Mouse (Mus musculus) CH12.LX (cell line): ENCODE data around the gene Zc3h10. TPM values are rescaled to one million over a fixed set of nuclear protein-coding genes. Genes with fewer than 3 reads are reported as not detected.
A peak's percentile ranks its signal among the peaks of the same experiment; 100 is the strongest.

Source experiments
- DNase-seq: peaks from one replicate; pipeline ENCODE4 v3.0.0-alpha.2; 2013; ENCODE audit errors: extremely low read depth
- H3K27ac ChIP-seq: 2 replicates; pipeline ENCODE4 v1.5.1; 2012; ENCODE audit warnings: low read depth, mild to moderate bottlenecking, control low read depth, moderate library complexity; ENCODE audit not compliant: insufficient read depth
- H3K27me3 ChIP-seq: replicated peaks from 2 replicates; pipeline ENCODE3; 2012; ENCODE audit warnings: inconsistent platforms
- H3K36me3 ChIP-seq, 2 experiments: replicated peaks in 1 of 2; 2 replicates each; pipeline versions ENCODE3 to v1.6.1; 2012; ENCODE audit warnings: inconsistent platforms in 1 of 2, low read length in 1 of 2, mild to moderate bottlenecking in 1 of 2, mixed read lengths in 1 of 2, moderate library complexity in 1 of 2; ENCODE audit not compliant: control insufficient read depth in 1 of 2, insufficient read depth in 1 of 2
- H3K4me1 ChIP-seq, 2 experiments: 2 replicates each; pipeline ENCODE4 v1.6.1; 2012; ENCODE audit warnings: inconsistent platforms in 1 of 2, moderate library complexity in 1 of 2; ENCODE audit not compliant: insufficient read depth in 2 of 2, control insufficient read depth in 1 of 2
- H3K4me2 ChIP-seq: 2 replicates; pipeline ENCODE4 v1.6.1; 2012; ENCODE audit warnings: low read depth, mild to moderate bottlenecking, control low read depth; ENCODE audit not compliant: poor library complexity, insufficient read depth, severe bottlenecking
- H3K4me3 ChIP-seq, 3 experiments: fragments of 150-350 bp in 1 of 3; sonication (generic) in 1 of 3; replicated peaks in 1 of 3; 2 replicates each; pipeline versions ENCODE3 to v1.5.1; 2011 to 2012; ENCODE audit warnings: low read depth in 2 of 3, low read length in 2 of 3, mild to moderate bottlenecking in 2 of 3, moderate library complexity in 2 of 3, control low read depth in 1 of 3, improper control_type of control experiment in 1 of 3, inconsistent platforms in 1 of 3, mixed read lengths in 1 of 3; ENCODE audit not compliant: poor library complexity in 1 of 3
- H3K79me2 ChIP-seq: replicated peaks from 2 replicates; pipeline ENCODE4 v1.6.1; 2012; ENCODE audit warnings: mild to moderate bottlenecking, moderate library complexity; ENCODE audit not compliant: control insufficient read depth, poor library complexity, insufficient read depth, severe bottlenecking; ENCODE audit errors: extremely low read depth
- H3K9ac ChIP-seq: 2 replicates; pipeline ENCODE4 v1.6.1; 2012; ENCODE audit warnings: low read depth, mild to moderate bottlenecking, control low read depth, moderate library complexity; ENCODE audit not compliant: insufficient read depth
- H3K9me3 ChIP-seq: replicated peaks from 2 replicates; pipeline ENCODE3; 2012; ENCODE audit warnings: low read length, inconsistent platforms, mixed read lengths
- BHLHE40 ChIP-seq: IDR thresholded peaks from 2 replicates; pipeline ENCODE4 v1.6.1; 2011; ENCODE audit warnings: mild to moderate bottlenecking, low read depth, low read length, improper control_type of control experiment
- CHD1 ChIP-seq: IDR thresholded peaks from 2 replicates; pipeline ENCODE4 v1.6.1; 2012; ENCODE audit warnings: low read depth, low read length, improper control_type of control experiment, inconsistent platforms
- CTCF ChIP-seq, 2 experiments: IDR thresholded peaks in 1 of 2; conservative IDR thresholded peaks in 1 of 2; 2 replicates each; pipeline ENCODE4 v1.5.1; 2011 to 2012; ENCODE audit warnings: low read depth in 2 of 2, low read length in 2 of 2, improper control_type of control experiment in 1 of 2, inconsistent platforms in 1 of 2, mild to moderate bottlenecking in 1 of 2, moderate library complexity in 1 of 2
- E2F4 ChIP-seq: IDR thresholded peaks from 2 replicates; pipeline ENCODE4 v1.6.1; 2011; ENCODE audit warnings: low read depth, low read length, improper control_type of control experiment; ENCODE audit not compliant: insufficient replicate concordance
- ELF1 ChIP-seq: IDR thresholded peaks from 2 replicates; pipeline ENCODE4 v1.6.1; 2014; ENCODE audit warnings: low read depth, mild to moderate bottlenecking, inconsistent platforms, low read length, improper control_type of control experiment
- EP300 ChIP-seq: IDR thresholded peaks from 2 replicates; pipeline ENCODE4 v1.6.1; 2011; ENCODE audit warnings: low read length, improper control_type of control experiment
- ETS1 ChIP-seq: conservative IDR thresholded peaks from 2 replicates; pipeline ENCODE4 v1.6.1; 2012; ENCODE audit warnings: low read depth, mild to moderate bottlenecking, inconsistent platforms, low read length, improper control_type of control experiment, moderate library complexity
- GABPA ChIP-seq: IDR thresholded peaks from 2 replicates; pipeline ENCODE4 v1.6.1; 2012; ENCODE audit warnings: low read depth, low read length, improper control_type of control experiment, inconsistent platforms; ENCODE audit not compliant: insufficient replicate concordance
- HCFC1 ChIP-seq: IDR thresholded peaks from 2 replicates; pipeline ENCODE4 v1.6.1; 2012; ENCODE audit warnings: low read depth, mild to moderate bottlenecking, inconsistent platforms, low read length, improper control_type of control experiment
- IRF4 ChIP-seq: IDR thresholded peaks from 2 replicates; pipeline ENCODE4 v1.6.1; 2014; ENCODE audit warnings: low read depth, mild to moderate bottlenecking, inconsistent platforms, low read length, improper control_type of control experiment
- JUN ChIP-seq: IDR thresholded peaks from 2 replicates; pipeline ENCODE4 v1.6.1; 2011; ENCODE audit warnings: low read depth, mild to moderate bottlenecking, low read length, improper control_type of control experiment, moderate library complexity; ENCODE audit not compliant: insufficient read depth
- JUND ChIP-seq: conservative IDR thresholded peaks from 2 replicates; pipeline ENCODE4 v1.6.1; 2011; ENCODE audit warnings: low read depth, low read length, improper control_type of control experiment
- KAT2A ChIP-seq: IDR thresholded peaks from 2 replicates; pipeline ENCODE4 v1.6.1; 2012; ENCODE audit warnings: low read length, improper control_type of control experiment, inconsistent platforms; ENCODE audit not compliant: insufficient replicate concordance
- MAX ChIP-seq: IDR thresholded peaks from 2 replicates; pipeline ENCODE4 v1.6.1; 2011; ENCODE audit warnings: low read length, improper control_type of control experiment
- MAZ ChIP-seq: IDR thresholded peaks from 2 replicates; pipeline ENCODE4 v1.6.1; 2012; ENCODE audit warnings: low read depth, mild to moderate bottlenecking, inconsistent platforms, low read length, improper control_type of control experiment, moderate library complexity
- MYC ChIP-seq: IDR thresholded peaks from 2 replicates; pipeline ENCODE4 v1.6.1; 2011; ENCODE audit warnings: low read depth, mild to moderate bottlenecking, improper control_type of control experiment, low read length
- NELFE ChIP-seq: IDR thresholded peaks from 2 replicates; pipeline ENCODE4 v1.6.1; 2011; ENCODE audit warnings: low read depth, low read length, improper control_type of control experiment
- NRF1 ChIP-seq: IDR thresholded peaks from 2 replicates; pipeline ENCODE4 v1.6.1; 2014; ENCODE audit warnings: low read depth, mild to moderate bottlenecking, inconsistent platforms, low read length, improper control_type of control experiment, moderate library complexity
- PAX5 ChIP-seq: IDR thresholded peaks from 2 replicates; pipeline ENCODE4 v1.6.1; 2012; ENCODE audit warnings: low read length, inconsistent platforms, mixed read lengths
- POLR2A ChIP-seq: IDR thresholded peaks from 2 replicates; pipeline ENCODE4 v1.6.1; 2011; ENCODE audit warnings: low read depth, mild to moderate bottlenecking, improper control_type of control experiment, low read length
- POLR2AphosphoS2 ChIP-seq: IDR thresholded peaks from 2 replicates; pipeline ENCODE4 v1.6.1; 2011; ENCODE audit warnings: low read depth, low read length, improper control_type of control experiment
- RAD21 ChIP-seq: IDR thresholded peaks from 2 replicates; pipeline ENCODE4 v1.6.1; 2011; ENCODE audit warnings: low read depth, mild to moderate bottlenecking, low read length, improper control_type of control experiment, moderate library complexity
- RCOR1 ChIP-seq: conservative IDR thresholded peaks from 2 replicates; pipeline ENCODE4 v1.6.1; 2012; ENCODE audit warnings: low read depth, mild to moderate bottlenecking, inconsistent platforms, low read length, improper control_type of control experiment
- SMC3 ChIP-seq: IDR thresholded peaks from 2 replicates; pipeline ENCODE4 v1.6.1; 2011; ENCODE audit warnings: low read depth, low read length, improper control_type of control experiment
- TBP ChIP-seq: conservative IDR thresholded peaks from 2 replicates; pipeline ENCODE4 v1.6.1; 2011; ENCODE audit warnings: low read depth, low read length, improper control_type of control experiment
- TCF12 ChIP-seq: IDR thresholded peaks from 2 replicates; pipeline ENCODE4 v1.6.1; 2014; ENCODE audit warnings: low read depth, mild to moderate bottlenecking, inconsistent platforms, low read length, improper control_type of control experiment
- UBTF ChIP-seq: IDR thresholded peaks from 2 replicates; pipeline ENCODE4 v1.6.1; 2012; ENCODE audit warnings: low read depth, mild to moderate bottlenecking, inconsistent platforms, low read length, improper control_type of control experiment, moderate library complexity
- USF1 ChIP-seq: IDR thresholded peaks from 2 replicates; pipeline ENCODE4 v1.6.1; 2014; ENCODE audit warnings: low read depth, mild to moderate bottlenecking, inconsistent platforms, low read length, improper control_type of control experiment
- ZC3H11A ChIP-seq: IDR thresholded peaks from 2 replicates; pipeline ENCODE4 v1.6.1; 2012; ENCODE audit warnings: low read depth, mild to moderate bottlenecking, inconsistent platforms, low read length, improper control_type of control experiment
- ZKSCAN1 ChIP-seq: IDR thresholded peaks from 2 replicates; pipeline ENCODE4 v1.6.1; 2012; ENCODE audit warnings: low read depth, inconsistent platforms, low read length, improper control_type of control experiment, borderline replicate concordance
- ZMIZ1 ChIP-seq: IDR thresholded peaks from 2 replicates; pipeline ENCODE4 v1.6.1; 2012; ENCODE audit warnings: low read depth, mild to moderate bottlenecking, inconsistent platforms, low read length, improper control_type of control experiment
- ZNF384 ChIP-seq: IDR thresholded peaks from 2 replicates; pipeline ENCODE4 v1.6.1; 2012; ENCODE audit warnings: low read depth, low read length, improper control_type of control experiment, inconsistent platforms
- dilution Hi-C: fragments of 300-500 bp; cut with MboI; formaldehyde crosslinking; loops from 2 replicates; pipeline ENCODE4 v1.14.3; 2020; ENCODE audit warnings: low sequenced_read_pairs; ENCODE audit not compliant: extremely low pct_unique_long_range_greater_than_20kb, extremely low pct_ligation_motif_present
- in situ Hi-C: fragments of 300-500 bp; cut with MboI; formaldehyde crosslinking; loops from 3 replicates; pipeline ENCODE4 v1.14.3; 2019; ENCODE audit warnings: low sequenced_read_pairs, low pct_ligation_motif_present, low pct_unique_long_range_greater_than_20kb, mixed read lengths
- polyA plus RNA-seq: library from polyadenylated mRNA; unstranded; fragments of >175 nt; gene quantifications from 2 replicates; pipeline ENCODE4 v1.2.1, GENCODE M21; 2012; ENCODE audit warnings: low read depth; ENCODE audit not compliant: insufficient read length
- total RNA-seq, 2 experiments: library from RNA; depleted of rRNA; stranded (reverse); fragments of 300-350 nt in 1 of 2; fragments of >200 nt in 1 of 2; gene quantifications; 2 replicates each; pipeline ENCODE4 v1.2.3; 2012 to 2014

The Zc3h10 gene
- total and polyA plus RNA-seq, 3 experiments = 14.4 to 19.9 (median 16.2) TPM

DNA sequence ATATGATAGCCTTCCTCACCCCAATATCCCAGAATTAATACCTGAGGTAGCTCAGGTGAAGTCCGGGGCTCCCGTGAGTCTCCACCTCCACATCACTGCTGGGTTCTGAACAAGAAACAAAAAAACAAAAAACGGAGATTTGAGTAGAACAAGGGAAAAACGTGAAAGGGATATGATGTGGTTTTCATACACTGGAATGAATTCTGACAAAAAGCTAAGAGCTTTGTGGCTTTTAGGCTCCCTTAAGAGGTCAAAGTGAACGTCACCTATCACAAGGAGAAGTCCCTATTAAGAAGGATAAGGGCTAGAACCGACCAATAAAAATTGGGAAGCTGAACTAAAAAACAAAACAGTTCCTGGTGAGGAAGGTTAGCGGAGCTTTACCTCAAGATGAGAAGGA, 787 bp downstream of the Zc3h10 start:
- peaks cover 35 to 45% of the 10 kb centered on the region in 2 experiments for H3K36me3 ChIP-seq
- no peak for TF ChIP-seq NELFE
- TF ChIP-seq BHLHE40 = no peak
- peak overlapping the region; percentile 93 for H3K4me2 ChIP-seq
- peaks cover 13 to 39% of the 10 kb centered on the region in 2 experiments for H3K4me1 ChIP-seq
- peak overlapping the region; percentile 70 to 90 (median 71) for H3K4me3 ChIP-seq
- no peaks in the 10 kb centered on the region for H3K9me3 ChIP-seq
- dilution Hi-C loops = no loop called here
- peaks cover 18% of the 10 kb centered on the region for H3K79me2 ChIP-seq
- no peak for DNase-seq
- no peaks in the 10 kb centered on the region for H3K27me3 ChIP-seq
- peak overlapping the region; percentile 85 for H3K27ac ChIP-seq
- H3K9ac ChIP-seq = peak overlapping the region; percentile 87
- in situ Hi-C loops = no loop called here

DNA sequence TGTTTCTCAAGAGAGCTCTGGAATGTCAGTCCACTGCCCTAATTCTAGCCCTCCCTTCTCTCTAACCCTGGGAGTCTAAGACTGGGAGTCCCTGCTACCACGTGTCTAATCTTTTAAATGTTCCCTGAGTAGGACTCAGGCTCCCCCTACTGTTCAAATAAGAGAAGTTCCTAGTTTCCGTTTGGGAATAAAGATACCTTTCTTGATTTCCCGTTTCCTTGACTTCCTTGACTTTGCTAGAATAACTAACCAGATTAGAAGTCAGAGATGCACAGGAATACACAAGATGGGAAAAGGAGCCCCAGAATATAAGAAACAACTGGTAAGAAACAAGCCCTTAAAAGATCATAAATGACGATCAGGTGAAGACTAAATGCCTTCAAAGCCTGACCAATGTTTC, 1.2 kb downstream of the Zc3h10 start:
- peak overlapping the region; percentile 70 to 90 (median 71) for H3K4me3 ChIP-seq
- no peaks in the 10 kb centered on the region for H3K9me3 ChIP-seq
- H3K4me1 ChIP-seq = peaks cover 13 to 39% of the 10 kb centered on the region in 2 experiments
- no peak overlapping the region; the same call in 1 of the 2 replicates for H3K27ac ChIP-seq
- peak overlapping the region; percentile 93 for H3K4me2 ChIP-seq
- H3K27me3 ChIP-seq = no peaks in the 10 kb centered on the region
- in situ Hi-C loops = no loop called here
- H3K79me2 ChIP-seq = peaks cover 18% of the 10 kb centered on the region
- dilution Hi-C loops = no loop called here
- peaks cover 35 to 47% of the 10 kb centered on the region in 2 experiments for H3K36me3 ChIP-seq
- peak; percentile 77 for DNase-seq
- peak overlapping the region; percentile 87 for H3K9ac ChIP-seq
- TF ChIP-seq ZMIZ1 = no peak
- TF ChIP-seq ELF1 = peak; percentile 63; the same call in 1 of the 2 replicates
- TF ChIP-seq USF1 = peak; percentile 70
- 0 out of 2 replicates have a peak, but pooled peaks have one; percentile 39 for TF ChIP-seq KAT2A
- TF ChIP-seq NELFE = 0 out of 2 replicates have a peak, but pooled peaks have one; percentile 22
- 0 out of 2 replicates have a peak, but pooled peaks have one; percentile 21 for TF ChIP-seq ETS1
- peak; percentile 79 for TF ChIP-seq RAD21
- peak; percentile 54 for TF ChIP-seq HCFC1
- 0 out of 2 replicates have a peak, but pooled peaks have one; percentile 38 for TF ChIP-seq TCF12
- TF ChIP-seq GABPA = no peak
- 0 out of 2 replicates have a peak, but pooled peaks have one; percentile 58 for TF ChIP-seq MAZ
- TF ChIP-seq UBTF = no peak
- TF ChIP-seq PAX5 = no peak
- 0 out of 2 replicates have a peak, but pooled peaks have one; percentile 46 for TF ChIP-seq E2F4
- TF ChIP-seq RCOR1 = no peak
- TF ChIP-seq BHLHE40 = peak; percentile 56
- peak; percentile 66 to 84 for TF ChIP-seq CTCF (conservative IDR thresholded peaks at IDR 0.05 in 1 of 2, IDR thresholded peaks at IDR 0.05 in 1 of 2; ENCODE audit: low read depth in 2 of 2, low read length in 2 of 2)
- TF ChIP-seq NRF1 = no peak
- TF ChIP-seq CHD1 = peak; percentile 39; the same call in 1 of the 2 replicates
- no peak for TF ChIP-seq ZKSCAN1
- peak; percentile 44; the same call in 1 of the 2 replicates for TF ChIP-seq POLR2A
- peak; percentile 74; the same call in 1 of the 2 replicates for TF ChIP-seq TBP
- TF ChIP-seq MAX = peak; percentile 98
- TF ChIP-seq POLR2AphosphoS2 = no peak
- 0 out of 2 replicates have a peak, but pooled peaks have one; percentile 9 for TF ChIP-seq ZC3H11A
- TF ChIP-seq SMC3 = peak; percentile 54
- TF ChIP-seq JUN = 0 out of 2 replicates have a peak, but pooled peaks have one; percentile 27
- no peak; the same call in 1 of the 2 replicates for TF ChIP-seq EP300
- peak; percentile 66; the same call in 1 of the 2 replicates for TF ChIP-seq IRF4
- TF ChIP-seq ZNF384 = no peak
- TF ChIP-seq MYC = peak; percentile 100
- peak; percentile 20; the same call in 1 of the 2 replicates for TF ChIP-seq JUND
